Comparison of ENCODE assay signal across 8 mouse cellular contexts in genomic region chr11:31769804-31770654, GRCm38 (mm10).
DNase-seq lines count a peak whose midpoint lies in the region; ATAC-seq and TF ChIP-seq lines count a peak whose summit lies in the region.

No protein-coding gene starts in this region.

- ATAC-seq in heart, embryonic 13.5 days (ENCODE audit: extremely low read depth, insufficient number of reproducible peaks, low FRiP score, low TSS enrichment), result peak; percentile 51; the same call in 1 of the 2 replicates
- ATAC-seq in kidney, postnatal 0 days (replicated peaks; ENCODE audit: low FRiP score, low read depth), result 0 out of 2 replicates have a peak, but pooled peaks have one; percentile 22
- peak; percentile 80 for ATAC-seq in lung, postnatal 0 days
- peak; percentile 66; the same call in 1 of the 2 replicates for ATAC-seq in stomach, embryonic 16.5 days (ENCODE audit: insufficient read depth, low FRiP score)

- no peak overlapping the region for H3K4me3 ChIP-seq in cortical plate, adult 2 months (ENCODE audit: insufficient read depth, low read length)
- no peak overlapping the region for H3K4me3 ChIP-seq in heart, embryonic 13.5 days
- H3K4me3 ChIP-seq in kidney, postnatal 0 days (replicated peaks; ENCODE audit: low read depth, low read length), result no peak overlapping the region
- H3K4me3 ChIP-seq in lung, postnatal 0 days (ENCODE audit: low read depth, low read length), result no peak overlapping the region
- H3K4me3 ChIP-seq in stomach, embryonic 16.5 days (replicated peaks; ENCODE audit: low read length), result no peak overlapping the region

- no peak overlapping the region for H3K4me2 ChIP-seq in heart, embryonic 13.5 days
- no peak overlapping the region for H3K4me2 ChIP-seq in kidney, postnatal 0 days (ENCODE audit: low read length)
- no peak overlapping the region for H3K4me2 ChIP-seq in lung, postnatal 0 days (replicated peaks; ENCODE audit: low read depth, low read length)
- H3K4me2 ChIP-seq in stomach, embryonic 16.5 days (ENCODE audit: low read depth, low read length), result no peak overlapping the region

- no peak for TF ChIP-seq CTCF in cortical plate, adult 2 months (IDR thresholded peaks at IDR 0.05; ENCODE audit: extremely low read depth, insufficient read depth, low read length)
- TF ChIP-seq CTCF in kidney, postnatal 0 days (IDR thresholded peaks at IDR 0.05; ENCODE audit: low read depth), result no peak
- TF ChIP-seq CTCF in lung, postnatal 0 days (IDR thresholded peaks at IDR 0.05), result no peak

- WGBS in heart, embryonic 13.5 days, result 67% methylated on average over 4 of the region's 4 CpGs
- 75% methylated on average over 4 of the region's 4 CpGs for WGBS in kidney, postnatal 0 days
- WGBS in lung, postnatal 0 days, result 77% methylated on average over 4 of the region's 4 CpGs
- 65% methylated on average over 4 of the region's 4 CpGs for WGBS in stomach, embryonic 16.5 days

- peak overlapping the region; percentile 50; the same call in 1 of the 2 replicates for H3K9ac ChIP-seq in heart, embryonic 13.5 days
- no peak overlapping the region for H3K9ac ChIP-seq in kidney, postnatal 0 days (ENCODE audit: low read depth, low read length)
- H3K9ac ChIP-seq in lung, postnatal 0 days (replicated peaks; ENCODE audit: low read depth), result no peak overlapping the region
- H3K9ac ChIP-seq in stomach, embryonic 16.5 days (ENCODE audit: low read length), result no peak overlapping the region

- peaks cover 12% of the 10 kb centered on the region for H3K4me1 ChIP-seq in cortical plate, adult 2 months (ENCODE audit: control insufficient read depth, insufficient read depth, low read length)
- peaks cover 18% of the 10 kb centered on the region for H3K4me1 ChIP-seq in heart, embryonic 13.5 days
- H3K4me1 ChIP-seq in kidney, postnatal 0 days (replicated peaks; ENCODE audit: insufficient read depth, low read length), result no peaks in the 10 kb centered on the region
- H3K4me1 ChIP-seq in lung, postnatal 0 days (ENCODE audit: insufficient read depth, low read depth, low read length), result peaks cover 8% of the 10 kb centered on the region; the same call in 1 of the 2 replicates
- H3K4me1 ChIP-seq in stomach, embryonic 16.5 days (ENCODE audit: control insufficient read depth, insufficient read depth, low read length), result peaks cover 4% of the 10 kb centered on the region; the same call in 1 of the 2 replicates

- H3K36me3 ChIP-seq in heart, embryonic 13.5 days, result no peaks in the 10 kb centered on the region
- H3K36me3 ChIP-seq in kidney, postnatal 0 days (ENCODE audit: insufficient read depth, low read length), result no peaks in the 10 kb centered on the region
- no peaks in the 10 kb centered on the region for H3K36me3 ChIP-seq in lung, postnatal 0 days (ENCODE audit: insufficient read depth, low read length)
- H3K36me3 ChIP-seq in stomach, embryonic 16.5 days (ENCODE audit: control insufficient read depth, insufficient read depth, low read length), result no peaks in the 10 kb centered on the region

- no peak for TF ChIP-seq POLR2A in cortical plate, adult 2 months (IDR thresholded peaks at IDR 0.05; ENCODE audit: extremely low read depth, insufficient read depth, low read length)

- peak; percentile 26 for DNase-seq in urinary bladder, postnatal 14 days (ENCODE audit: low spot score)
- DNase-seq in urinary bladder, adult 2 months (ENCODE audit: low spot score), result no peak
- DNase-seq in kidney, postnatal 0 days (ENCODE audit: low spot score), result no peak
- peak; percentile 53 for DNase-seq in lung, postnatal 0 days (ENCODE audit: low spot score)
- DNase-seq in natural killer cell, adult 2 months (ENCODE audit: low spot score in 2 of 2), result no peak

- H3K9me3 ChIP-seq in heart, embryonic 13.5 days, result 0 out of 2 replicates have a peak, but pooled peaks cover 3% of the 10 kb centered on the region
- H3K9me3 ChIP-seq in kidney, postnatal 0 days (replicated peaks; ENCODE audit: low read length), result no peaks in the 10 kb centered on the region
- no peaks in the 10 kb centered on the region for H3K9me3 ChIP-seq in lung, postnatal 0 days (ENCODE audit: low read length)
- no peaks in the 10 kb centered on the region for H3K9me3 ChIP-seq in stomach, embryonic 16.5 days (replicated peaks; ENCODE audit: control insufficient read depth, low read length)

- no peak for TF ChIP-seq EP300 in lung, postnatal 0 days (IDR thresholded peaks at IDR 0.05)

- no peaks in the 10 kb centered on the region for H3K27me3 ChIP-seq in heart, embryonic 13.5 days (replicated peaks)
- H3K27me3 ChIP-seq in kidney, postnatal 0 days (ENCODE audit: insufficient read depth, low read length), result no peaks in the 10 kb centered on the region
- H3K27me3 ChIP-seq in lung, postnatal 0 days (replicated peaks; ENCODE audit: insufficient read depth, low read length), result no peaks in the 10 kb centered on the region
- H3K27me3 ChIP-seq in stomach, embryonic 16.5 days (ENCODE audit: control insufficient read depth, insufficient read depth, low read length), result no peaks in the 10 kb centered on the region

- H3K27ac ChIP-seq in cortical plate, adult 2 months (ENCODE audit: insufficient read depth, low read length), result peak overlapping the region; percentile 86
- H3K27ac ChIP-seq in heart, embryonic 13.5 days (replicated peaks), result peak overlapping the region; percentile 41
- no peak overlapping the region for H3K27ac ChIP-seq in kidney, postnatal 0 days
- H3K27ac ChIP-seq in lung, postnatal 0 days (ENCODE audit: low read length), result no peak overlapping the region
- H3K27ac ChIP-seq in stomach, embryonic 16.5 days (ENCODE audit: low read length), result no peak overlapping the region

Comparison
In these comparisons a context has a peak if more than half of its experiments do, and no peak if none do; other contexts are left out.
1. DNase-seq: peak in urinary bladder, postnatal 14 days (single experiment) and lung, postnatal 0 days (single experiment); none in urinary bladder, adult 2 months (single experiment), kidney, postnatal 0 days (single experiment) and natural killer cell, adult 2 months (0 of 2).
2. H3K27ac ChIP-seq: peak in cortical plate, adult 2 months (single experiment) and heart, embryonic 13.5 days (single experiment); none in kidney, postnatal 0 days (single experiment), lung, postnatal 0 days (single experiment) and stomach, embryonic 16.5 days (single experiment).
3. ATAC-seq: peak in every context shown above with its lines; median percentile 80 in lung, postnatal 0 days; 66 in stomach, embryonic 16.5 days; 51 in heart, embryonic 13.5 days; 22 in kidney, postnatal 0 days.